Mouse (Mus musculus) kidney, postnatal 0 days (tissue): ENCODE data around the gene Ric8a. TPM values are rescaled to one million over a fixed set of nuclear protein-coding genes. Genes with fewer than 3 reads are reported as not detected.
A peak's percentile ranks its signal among the peaks of the same experiment; 100 is the strongest.

Experiments
- ATAC-seq: fragments of 200-750 bp; cut with Nextera tagmentation; replicated peaks from 2 replicates; pipeline ENCODE4 v1.8.0; 2017; ENCODE audit warnings: low read depth, moderate number of reproducible peaks, moderate TSS enrichment, moderate library complexity; ENCODE audit not compliant: low FRiP score
- DNase-seq: peaks from one replicate; pipeline ENCODE4 v3.0.0-alpha.2; 2016; ENCODE audit warnings: low spot score
- H3K27ac ChIP-seq: fragments of 300-500 bp; sonication (generic); 2 replicates; pipeline ENCODE4 v1.5.1; 2014; ENCODE audit warnings: mild to moderate bottlenecking
- H3K27me3 ChIP-seq: fragments of 300-500 bp; sonication (generic); 2 replicates; pipeline ENCODE4 v1.6.1; 2014; ENCODE audit warnings: low read length, mixed read lengths; ENCODE audit not compliant: insufficient read depth
- H3K36me3 ChIP-seq: fragments of 300-500 bp; sonication (generic); 2 replicates; pipeline ENCODE4 v1.6.1; 2014; ENCODE audit warnings: low read length, mixed read lengths; ENCODE audit not compliant: insufficient read depth
- H3K4me1 ChIP-seq: fragments of 300-500 bp; sonication (generic); replicated peaks from 2 replicates; pipeline ENCODE4 v1.6.1; 2014; ENCODE audit warnings: antibody characterized with exemption, low read length, mixed read lengths; ENCODE audit not compliant: insufficient read depth
- H3K4me2 ChIP-seq: fragments of 300-500 bp; sonication (generic); 2 replicates; pipeline ENCODE4 v1.6.1; 2014; ENCODE audit warnings: mild to moderate bottlenecking, low read length, moderate library complexity, mixed read lengths
- H3K4me3 ChIP-seq: fragments of 300-500 bp; sonication (generic); replicated peaks from 2 replicates; pipeline ENCODE4 v1.5.1; 2014; ENCODE audit warnings: low read depth, low read length
- H3K9ac ChIP-seq: fragments of 300-500 bp; sonication (generic); 2 replicates; pipeline ENCODE4 v1.6.1; 2014; ENCODE audit warnings: low read depth, low read length
- H3K9me3 ChIP-seq: fragments of 300-500 bp; sonication (generic); replicated peaks from 2 replicates; pipeline ENCODE4 v1.6.1; 2016; ENCODE audit warnings: low read length, inconsistent platforms, mixed read lengths
- CTCF ChIP-seq: IDR thresholded peaks from 2 replicates; pipeline ENCODE4 v1.5.1; 2016; ENCODE audit warnings: antibody characterized with exemption, low read depth, mild to moderate bottlenecking, moderate library complexity
- WGBS: fragments of 180-500 bp; shearing (Covaris S2); extraction: QIAGEN DNeasy Blood & Tissue Kit; methylation state at CpG from one replicate; pipeline ENCODE4 v1.1.7; 2014; 5-methylcytosine and 5-hydroxymethylcytosine counted together
- polyA plus RNA-seq: library from polyadenylated mRNA; unstranded; fragments of >200 nt; fragmentation: Nextera tagmentation; extraction: Ambion mirVana; gene quantifications from 2 replicates; pipeline ENCODE4 v1.2.1, GENCODE M21; 2015

Gene Ric8a
- polyA plus RNA-seq, 1 experiment from 2014 or later = 45.0 TPM

DNA sequence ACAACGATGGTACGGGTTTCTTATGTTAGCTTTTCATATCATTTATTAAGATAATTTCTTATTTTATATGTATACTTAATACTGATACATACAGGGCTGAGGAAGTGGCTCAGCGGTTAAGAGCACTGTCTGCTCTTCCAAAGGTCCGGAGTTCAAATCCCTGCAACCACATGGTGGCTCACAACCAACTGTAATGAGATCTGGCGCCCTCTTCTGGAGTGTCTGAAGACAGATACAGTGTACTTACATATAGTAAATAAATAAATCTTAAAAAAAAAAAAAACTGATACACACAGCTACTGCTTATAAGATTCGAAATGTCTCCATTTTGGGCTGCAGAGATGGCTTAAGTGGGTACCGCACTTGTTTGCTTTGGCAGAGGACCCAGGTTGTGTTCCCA is 50.9 kb downstream of the Ric8a start:
- Histone ChIP-seq H3K27ac (no peak overlapping the region), H3K4me1 (no peaks in the 10 kb centered on the region), H3K9me3 (no peaks in the 10 kb centered on the region), H3K9ac (no peak overlapping the region), H3K4me2 (no peak overlapping the region), H3K27me3 (no peaks in the 10 kb centered on the region), H3K36me3 (no peaks in the 10 kb centered on the region), H3K4me3 (no peak overlapping the region)
- no peak for DNase-seq
- 91% methylated on average over 7 of the region's 7 CpGs for WGBS
- no peak for ATAC-seq
- peak; percentile 52 for TF ChIP-seq CTCF

DNA sequence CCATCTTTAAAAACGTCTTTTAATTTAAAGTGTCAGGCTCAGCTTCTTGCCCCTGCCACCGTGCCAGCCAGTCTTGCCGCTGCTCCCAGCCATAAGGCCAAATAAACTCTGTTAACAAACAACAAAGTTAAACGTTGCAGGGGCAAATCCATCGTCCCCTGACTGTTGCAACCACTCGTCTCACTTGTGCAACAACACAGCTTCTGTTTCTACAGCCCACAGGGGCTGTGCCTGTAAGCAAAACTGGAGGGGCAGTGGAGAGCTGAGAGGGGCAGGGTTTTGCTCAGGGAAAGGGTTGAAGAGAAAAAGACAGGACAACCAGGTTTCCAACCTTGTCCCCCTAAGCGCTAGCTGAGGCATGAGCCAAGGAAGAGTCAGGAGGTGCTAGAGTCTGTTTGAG is 51.4 kb downstream of the Ric8a start:
- peak overlapping the region; percentile 67; the same call in 1 of the 2 replicates for H3K4me2 ChIP-seq
- no peaks in the 10 kb centered on the region for H3K27me3 ChIP-seq
- WGBS = 45% methylated on average over 7 of the region's 7 CpGs
- no peak for DNase-seq
- ATAC-seq = no peak
- H3K27ac ChIP-seq = no peak overlapping the region
- H3K9me3 ChIP-seq = no peaks in the 10 kb centered on the region
- no peak overlapping the region for H3K9ac ChIP-seq
- H3K4me3 ChIP-seq = no peak overlapping the region
- no peak for TF ChIP-seq CTCF
- no peaks in the 10 kb centered on the region for H3K4me1 ChIP-seq
- no peaks in the 10 kb centered on the region for H3K36me3 ChIP-seq

DNA sequence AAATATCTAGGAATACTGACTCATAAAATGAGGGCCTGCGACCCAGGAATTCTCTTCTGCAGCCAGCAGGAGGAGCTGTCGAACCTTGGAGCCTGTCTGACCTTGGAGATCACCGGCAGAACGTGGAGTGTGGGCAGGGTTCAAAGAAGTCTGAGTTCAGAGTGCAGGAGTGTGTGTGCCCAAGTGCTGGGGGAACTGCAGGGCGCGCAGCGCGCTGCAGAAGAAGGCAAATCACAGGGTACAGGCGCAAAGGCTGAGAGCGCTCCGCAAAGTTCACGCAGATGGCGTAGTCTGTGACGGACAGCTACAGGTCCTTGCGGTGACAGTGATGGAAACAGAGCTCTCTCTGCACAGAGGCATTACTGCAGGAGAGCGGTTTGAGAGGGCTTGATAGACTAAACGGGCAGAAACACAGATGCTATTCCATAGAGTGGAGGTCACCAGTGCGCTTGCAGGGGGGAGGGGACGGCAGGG is 51.9 kb downstream of the Ric8a start:
- H3K4me1 ChIP-seq = no peaks in the 10 kb centered on the region
- H3K9ac ChIP-seq = no peak overlapping the region
- DNase-seq = peak; percentile 89
- no peaks in the 10 kb centered on the region for H3K27me3 ChIP-seq
- H3K4me2 ChIP-seq = peak overlapping the region; percentile 67
- peak; percentile 50; the same call in 1 of the 2 replicates for ATAC-seq
- under 1% methylated on average over 19 of the region's 19 CpGs for WGBS
- H3K27ac ChIP-seq = no peak overlapping the region
- no peaks in the 10 kb centered on the region for H3K9me3 ChIP-seq
- no peaks in the 10 kb centered on the region for H3K36me3 ChIP-seq
- peak overlapping the region; percentile 27 for H3K4me3 ChIP-seq
- TF ChIP-seq CTCF = peak; percentile 91

DNA sequence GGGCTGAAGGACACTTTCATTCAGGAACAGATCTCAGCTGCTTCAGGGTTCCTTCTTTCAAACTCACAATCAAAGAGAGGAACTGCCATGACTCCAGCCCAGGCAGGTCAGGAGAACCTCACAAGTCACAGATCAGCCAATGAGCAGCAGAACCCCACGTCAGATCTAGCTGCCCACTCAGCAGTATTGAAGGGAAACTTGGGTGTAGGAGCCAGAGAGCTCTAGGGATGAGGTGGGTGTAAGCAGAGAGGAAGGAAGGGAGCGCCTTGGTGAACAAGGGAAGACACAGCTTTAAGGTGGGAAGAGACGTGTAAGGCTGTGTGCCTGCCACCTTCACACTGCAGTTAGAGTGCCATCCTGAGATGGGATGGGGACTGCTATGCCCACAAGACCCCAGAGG is 55.5 kb downstream of the Ric8a start:
- DNase-seq = no peak
- no peaks in the 10 kb centered on the region for H3K4me1 ChIP-seq
- TF ChIP-seq CTCF = no peak
- no peaks in the 10 kb centered on the region for H3K27me3 ChIP-seq
- peak overlapping the region; percentile 37; the same call in 1 of the 2 replicates for H3K27ac ChIP-seq
- H3K9me3 ChIP-seq = no peaks in the 10 kb centered on the region
- H3K9ac ChIP-seq = no peak overlapping the region
- no peaks in the 10 kb centered on the region for H3K36me3 ChIP-seq
- ATAC-seq = no peak
- no peak overlapping the region for H3K4me2 ChIP-seq
- no peak overlapping the region for H3K4me3 ChIP-seq
- WGBS = 59% methylated on average over 3 of the region's 3 CpGs

DNA sequence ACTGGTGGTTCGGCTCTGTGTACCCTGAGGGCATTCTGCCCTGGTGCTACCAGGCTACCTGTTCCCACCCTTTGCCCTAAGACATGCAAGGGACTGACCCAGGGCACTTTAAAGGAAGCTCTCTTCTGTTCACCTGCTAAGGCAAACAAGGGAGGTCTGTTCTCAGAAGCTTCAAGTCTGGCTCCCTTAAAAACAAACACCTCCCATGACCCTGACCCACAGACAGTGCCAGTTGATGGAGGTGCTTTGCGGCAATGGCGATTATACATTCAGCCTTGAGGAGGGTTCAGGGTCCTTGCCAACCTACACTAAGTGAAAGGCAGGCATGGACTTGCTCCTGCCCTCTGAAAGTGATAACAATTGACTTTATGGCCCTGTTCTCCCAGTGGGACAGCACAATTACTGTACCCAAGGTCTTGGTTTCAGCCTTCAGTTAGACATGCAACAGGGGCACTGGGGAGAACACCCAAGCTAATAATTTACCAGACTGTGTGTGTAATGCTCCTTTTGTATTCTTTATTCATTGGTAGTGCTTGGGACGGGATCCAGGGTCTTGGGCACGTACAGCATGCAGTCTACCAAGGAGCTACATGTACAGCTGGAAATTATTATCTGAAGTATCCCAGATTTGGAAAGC is 56.2 kb downstream of the Ric8a start:
- H3K4me2 ChIP-seq = no peak overlapping the region
- no peak overlapping the region for H3K4me3 ChIP-seq
- no peaks in the 10 kb centered on the region for H3K27me3 ChIP-seq
- DNase-seq = no peak
- WGBS = 58% methylated on average over 5 of the region's 5 CpGs
- ATAC-seq = peak; percentile 50; the same call in 1 of the 2 replicates
- H3K4me1 ChIP-seq = no peaks in the 10 kb centered on the region
- no peak for TF ChIP-seq CTCF
- peak overlapping the region; percentile 37; the same call in 1 of the 2 replicates for H3K27ac ChIP-seq
- no peaks in the 10 kb centered on the region for H3K36me3 ChIP-seq
- H3K9me3 ChIP-seq = no peaks in the 10 kb centered on the region
- no peak overlapping the region for H3K9ac ChIP-seq

Other genes starting within 250 kb of the Ric8a start
- not detected in 2 replicates for gene Olfr61, start 228.0 kb upstream of the Ric8a start, polyA plus RNA-seq
- not detected in 2 replicates for gene Olfr53, start 210.5 kb upstream of the Ric8a start, polyA plus RNA-seq
- not detected in 2 replicates for gene Olfr539, start 197.0 kb upstream of the Ric8a start, polyA plus RNA-seq
- gene Olfr45, start 175.0 kb upstream of the Ric8a start, polyA plus RNA-seq = not detected in 2 replicates
- not detected in 2 replicates for gene Olfr541, start 159.7 kb upstream of the Ric8a start, polyA plus RNA-seq
- 4.4 and 6.2 TPM in 2 replicates for gene Cyp2e1, start 93.2 kb upstream of the Ric8a start, polyA plus RNA-seq
- gene Syce1, start 69.1 kb upstream of the Ric8a start, polyA plus RNA-seq = not detected in 2 replicates
- 1.2 and 1.3 TPM in 2 replicates for gene Zfp941, start 34.8 kb upstream of the Ric8a start, polyA plus RNA-seq
- gene Urah, start 21.9 kb upstream of the Ric8a start, polyA plus RNA-seq = 0.61 and 1.1 TPM in 2 replicates
- not detected in 2 replicates for gene Scgb1c1, start 11.4 kb upstream of the Ric8a start, polyA plus RNA-seq
- not detected in 2 replicates for gene Odf3, start 9.2 kb upstream of the Ric8a start, polyA plus RNA-seq
- gene Gm45785, start 626 bp upstream of the Ric8a start, polyA plus RNA-seq = 0.18 TPM in 1 of 2 replicates, not detected in the other
- 48.0 and 53.9 TPM in 2 replicates for gene Bet1l, start 620 bp downstream of the Ric8a start, polyA plus RNA-seq
- gene Psmd13, start 25.0 kb downstream of the Ric8a start, polyA plus RNA-seq = 198 and 219 TPM in 2 replicates
- 47.2 and 48.6 TPM in 2 replicates for gene Sirt3, start 25.4 kb downstream of the Ric8a start, polyA plus RNA-seq
- gene Cox8b, start 43.5 kb downstream of the Ric8a start, polyA plus RNA-seq = 0.39 and 0.47 TPM in 2 replicates
- 2.1 and 2.6 TPM in 2 replicates for gene Nlrp6, start 63.9 kb downstream of the Ric8a start, polyA plus RNA-seq
- gene Pgghg, start 84.4 kb downstream of the Ric8a start, polyA plus RNA-seq = 20.3 and 20.7 TPM in 2 replicates
- gene Ifitm5, start 93.3 kb downstream of the Ric8a start, polyA plus RNA-seq = 1.5 and 2.2 TPM in 2 replicates
- 0.45 and 0.68 TPM in 2 replicates for gene Gm45717, start 99.0 kb downstream of the Ric8a start, polyA plus RNA-seq
- 1,203 and 1,251 TPM in 2 replicates for gene Ifitm2, start 99.0 kb downstream of the Ric8a start, polyA plus RNA-seq
- 117 and 163 TPM in 2 replicates for gene Ifitm1, start 110.3 kb downstream of the Ric8a start, polyA plus RNA-seq
- gene Ifitm3, start 153.8 kb downstream of the Ric8a start, polyA plus RNA-seq = 515 and 606 TPM in 2 replicates
- gene Ifitm6, start 161.0 kb downstream of the Ric8a start, polyA plus RNA-seq = 1.1 and 1.5 TPM in 2 replicates
- not detected in 2 replicates for gene Gm17387, start 172.2 kb downstream of the Ric8a start, polyA plus RNA-seq
- gene B4galnt4, start 204.1 kb downstream of the Ric8a start, polyA plus RNA-seq = 6.4 and 7.4 TPM in 2 replicates
- gene Pkp3, start 221.3 kb downstream of the Ric8a start, polyA plus RNA-seq = 11.1 and 13.4 TPM in 2 replicates
- 54.1 and 59.6 TPM in 2 replicates for gene Sigirr, start 243.6 kb downstream of the Ric8a start, polyA plus RNA-seq